Mouse (Mus musculus): ENCODE data around the gene Mapk1.
"Not testable (repeated sequence)": the region's sequence is repeated elsewhere in the genome, so short reads cannot be mapped to it uniquely, and the experiment has no call there.

Mapk1 gene

DNA sequence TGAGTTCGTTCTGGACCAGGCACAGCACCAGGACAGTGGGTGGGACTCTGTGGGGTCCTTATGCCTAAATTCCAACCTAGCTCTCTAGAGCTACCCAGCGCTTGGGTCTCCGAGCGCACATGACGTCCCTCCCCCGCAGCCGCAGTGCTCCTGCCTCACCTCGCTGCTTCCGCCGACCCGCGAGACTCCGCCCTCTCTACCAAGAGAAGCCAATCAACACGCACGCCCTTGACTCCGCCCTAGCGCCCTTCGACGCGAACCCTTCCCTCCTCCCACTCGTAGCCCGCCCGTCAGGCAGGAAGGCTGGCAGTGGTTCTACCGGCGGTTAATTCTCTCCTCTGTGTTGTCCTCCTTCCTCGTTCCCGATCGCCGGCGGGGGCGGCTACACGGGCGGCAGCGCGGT lies at the start of gene Mapk1:
Gene Mapk1, plus strand, starts transcription at position 252 of the 403 bp plus-strand sequence.
- DNase-seq (ENCODE audit: extremely low read depth, low read depth) = peak; percentile 88

DNA sequence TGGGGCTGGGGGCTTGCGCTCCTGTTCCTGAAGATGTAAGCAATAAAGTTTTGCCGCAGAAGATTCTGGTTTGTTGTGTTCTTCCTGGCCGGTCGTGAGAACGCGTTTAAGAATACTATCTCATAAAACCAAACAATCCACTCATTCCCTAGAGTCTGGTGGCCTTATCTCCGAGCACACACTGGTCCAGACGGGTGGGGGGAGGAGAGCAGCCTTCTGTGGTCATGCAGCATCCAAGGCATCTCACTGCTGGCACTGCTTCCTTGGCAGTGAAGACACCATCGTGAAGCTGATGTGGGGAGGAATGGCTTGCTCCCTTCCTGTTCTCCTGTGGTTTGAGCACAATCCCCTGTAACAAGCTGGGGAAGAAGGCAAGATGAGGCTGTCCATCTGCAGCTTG lies 43.6 kb upstream of the Mapk1 start:
- no peak for DNase-seq (ENCODE audit: extremely low read depth, low read depth)

DNA sequence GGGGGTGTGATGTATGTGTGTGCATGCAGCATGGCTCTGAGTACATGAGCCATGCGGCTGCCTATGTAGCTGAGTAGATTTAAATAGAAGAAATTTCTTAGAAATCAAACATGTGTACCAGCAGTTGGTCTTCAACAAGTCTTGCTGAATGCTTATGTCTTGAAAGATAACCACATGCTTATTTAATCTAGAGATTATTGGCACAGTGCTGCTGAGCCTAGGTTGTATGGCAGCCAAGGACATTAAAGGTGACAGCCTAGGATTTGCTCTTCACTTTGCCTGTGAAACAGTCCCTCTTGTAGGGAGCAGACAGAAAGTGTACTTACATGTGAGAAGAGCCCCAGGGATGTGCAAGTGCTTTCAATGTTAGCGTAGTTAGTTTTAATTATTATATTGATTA lies 42.1 kb upstream of the Mapk1 start:
- DNase-seq (ENCODE audit: extremely low read depth, low read depth) = no peak

DNA sequence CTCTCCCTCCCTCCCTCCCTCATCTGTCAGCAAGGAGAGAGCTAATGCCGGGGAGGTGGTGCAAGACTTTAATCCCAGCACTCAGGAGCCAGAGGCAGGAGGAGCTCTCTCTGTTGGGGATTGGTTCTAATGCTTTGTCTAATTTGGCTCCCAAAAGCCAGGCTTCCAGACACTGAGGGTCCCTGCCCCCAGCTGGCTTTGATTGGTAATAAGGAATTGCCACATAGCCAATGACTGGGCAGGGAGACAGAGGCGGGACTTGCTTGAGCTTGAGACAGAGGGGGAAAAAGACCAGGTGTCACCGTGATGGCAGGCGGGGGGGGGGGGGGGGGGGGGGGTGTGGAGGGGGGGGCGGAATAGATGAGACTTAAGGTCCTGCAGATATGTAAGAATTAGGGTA lies 24.6 kb upstream of the Mapk1 start:
- no peak for DNase-seq (ENCODE audit: extremely low read depth, low read depth)

DNA sequence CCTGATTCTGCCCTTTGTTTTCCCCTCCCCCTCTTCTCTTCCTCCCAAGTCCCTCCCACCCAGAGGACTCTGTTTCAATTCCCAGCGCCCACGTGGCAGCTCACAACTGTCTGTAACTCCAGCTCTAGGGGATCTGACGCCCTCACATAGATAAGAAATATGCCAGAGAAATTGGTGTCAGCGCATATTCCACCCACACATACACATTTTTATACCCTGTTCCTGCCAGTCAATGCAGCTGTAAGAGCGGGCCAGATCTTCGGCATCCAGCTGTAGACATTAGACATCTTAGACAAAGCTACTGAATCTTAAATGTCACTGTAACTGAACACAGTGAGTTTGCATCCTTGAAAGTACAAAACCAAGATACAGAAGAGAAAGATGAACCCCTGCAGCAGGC lies 23.3 kb upstream of the Mapk1 start:
- no peak for DNase-seq (ENCODE audit: extremely low read depth, low read depth)

DNA sequence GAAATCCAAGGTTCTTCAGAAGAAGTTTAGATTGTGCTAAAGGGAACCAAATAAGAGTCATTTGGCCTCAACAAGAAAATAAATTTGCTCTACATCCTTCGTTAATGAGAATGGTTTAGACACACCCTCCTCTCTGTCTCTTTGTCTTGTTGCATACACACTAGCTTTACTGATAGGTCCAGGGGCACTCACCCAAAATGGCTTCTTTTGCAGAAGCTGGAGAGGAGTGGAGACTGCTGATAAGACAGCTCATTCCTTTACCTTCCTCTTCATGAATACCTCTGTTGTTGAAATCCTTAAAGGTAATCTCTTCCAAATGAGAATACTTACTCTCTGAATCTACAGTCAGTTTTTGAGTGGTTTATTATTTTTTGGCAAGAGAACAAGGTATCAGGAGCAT lies 18.0 kb upstream of the Mapk1 start:
- peak; percentile 92 for DNase-seq (ENCODE audit: extremely low read depth, low read depth)

DNA sequence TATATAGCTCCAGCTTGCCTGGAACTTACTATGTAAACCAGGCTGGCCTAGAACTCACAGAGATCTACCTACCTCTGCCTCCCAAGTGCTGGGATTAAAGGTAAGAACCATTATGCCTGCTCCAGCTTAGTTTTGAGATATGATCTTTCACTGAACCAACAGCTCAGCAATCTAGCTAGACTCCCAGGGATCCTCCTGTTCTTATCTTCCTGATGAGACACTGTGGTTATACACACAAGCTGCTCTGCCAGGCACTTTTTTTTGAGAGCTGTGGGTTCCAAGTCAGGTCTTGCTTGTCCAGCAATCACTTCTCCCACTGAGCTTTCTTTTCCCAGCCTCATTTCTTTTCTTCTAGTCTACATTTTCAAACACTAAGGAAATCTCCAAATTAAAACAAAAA lies 16.9 kb upstream of the Mapk1 start:
- no peak for DNase-seq (ENCODE audit: extremely low read depth, low read depth)

DNA sequence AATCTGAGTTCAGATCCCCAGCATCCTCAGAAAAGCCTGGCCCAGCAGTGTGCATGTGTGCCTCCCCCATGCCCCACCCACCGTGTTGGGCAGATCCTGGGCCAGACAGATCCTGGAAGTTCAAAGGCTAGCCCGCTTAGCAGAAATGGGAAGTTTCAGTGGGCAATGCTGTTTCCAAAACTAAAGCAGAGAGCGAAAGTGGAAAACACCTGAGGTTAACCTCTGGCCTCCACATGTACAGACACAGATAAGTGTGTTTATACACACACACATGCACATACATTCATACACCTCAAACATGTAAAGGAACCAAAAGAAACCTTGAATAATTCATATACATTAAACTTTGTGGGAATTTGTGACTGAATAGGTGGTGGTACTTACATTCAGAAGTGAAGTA lies 5.1 kb upstream of the Mapk1 start:
- DNase-seq (ENCODE audit: extremely low read depth, low read depth) = no peak

DNA sequence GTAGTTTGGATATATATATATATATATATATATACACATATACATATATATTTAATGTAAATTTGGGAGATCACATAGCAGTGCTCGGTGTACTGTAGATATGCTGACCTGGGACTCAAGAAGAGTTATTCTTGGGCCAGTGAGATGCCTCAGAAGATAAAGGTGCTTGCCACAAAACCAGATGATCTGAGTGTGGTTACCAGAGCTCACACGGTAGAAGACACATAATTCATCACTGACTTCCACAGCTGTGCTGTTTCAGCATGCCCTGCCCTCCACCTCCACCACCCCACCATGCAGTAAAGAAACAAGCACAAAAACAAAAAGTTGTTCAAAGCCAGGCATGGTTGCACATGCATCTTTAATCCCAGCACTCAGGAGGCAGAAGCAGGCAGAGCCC lies 4.4 kb upstream of the Mapk1 start:
- no peak for DNase-seq (ENCODE audit: extremely low read depth, low read depth)

DNA sequence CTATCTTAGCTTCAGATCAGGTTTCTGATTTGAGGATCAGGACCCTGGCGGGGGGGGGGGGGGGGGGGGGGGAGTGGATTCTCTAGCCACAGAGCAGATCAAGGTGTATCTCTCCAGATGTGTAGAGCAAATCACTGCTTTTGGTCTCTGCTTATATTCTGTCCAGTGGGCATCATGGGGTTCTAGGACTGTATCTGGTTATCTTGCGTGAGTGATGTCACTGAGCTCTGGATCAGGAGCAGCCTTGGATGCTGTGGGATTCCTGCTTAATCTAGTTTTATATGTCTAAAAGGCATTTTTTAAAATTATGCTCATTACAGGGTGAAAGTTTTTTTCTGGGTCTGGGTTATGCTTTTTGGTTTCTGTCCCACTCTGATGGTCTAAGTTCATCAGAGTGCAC lies 546 bp upstream of the Mapk1 start:
- no peak for DNase-seq (ENCODE audit: extremely low read depth, low read depth)

DNA sequence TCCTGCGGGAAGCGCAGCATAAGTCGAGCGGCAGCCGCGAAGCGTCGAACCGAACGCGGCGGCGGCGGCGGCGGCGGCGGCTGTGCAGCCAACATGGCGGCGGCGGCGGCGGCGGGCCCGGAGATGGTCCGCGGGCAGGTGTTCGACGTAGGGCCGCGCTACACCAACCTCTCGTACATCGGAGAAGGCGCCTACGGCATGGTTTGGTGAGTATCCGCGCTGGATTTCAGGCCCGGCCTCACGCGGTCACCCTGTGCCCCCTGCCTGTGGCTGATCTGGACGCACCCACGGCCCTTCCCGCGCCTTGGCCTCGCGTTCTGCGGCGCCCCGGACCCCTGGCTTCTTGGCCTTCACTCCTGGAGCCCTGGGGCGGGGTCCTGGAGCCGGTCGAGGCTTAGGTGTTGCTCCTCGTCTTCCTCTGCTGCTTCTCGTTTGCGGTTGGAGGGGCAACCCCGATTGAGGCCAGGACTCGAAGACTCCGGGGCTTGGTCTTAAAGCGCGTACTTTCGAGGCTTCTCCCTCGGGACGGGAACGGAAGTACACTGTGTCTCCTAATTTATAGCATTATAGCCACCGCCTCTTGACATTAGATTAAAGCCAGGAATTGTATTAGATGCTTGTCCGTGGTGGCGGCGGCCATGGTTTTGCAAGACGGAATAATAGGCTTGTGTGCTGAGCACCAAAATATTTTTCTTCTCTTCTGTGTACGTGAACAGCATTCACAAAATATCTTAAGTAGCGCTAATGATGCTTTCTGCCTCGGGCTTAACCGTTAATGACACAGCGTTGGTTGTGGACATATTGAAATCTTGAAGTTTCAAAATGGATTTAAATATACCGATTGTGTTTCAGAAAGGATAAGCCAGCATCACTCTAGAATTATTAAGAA lies 596 bp downstream of the Mapk1 start:
- peak; percentile 61 for DNase-seq (ENCODE audit: extremely low read depth, low read depth)

DNA sequence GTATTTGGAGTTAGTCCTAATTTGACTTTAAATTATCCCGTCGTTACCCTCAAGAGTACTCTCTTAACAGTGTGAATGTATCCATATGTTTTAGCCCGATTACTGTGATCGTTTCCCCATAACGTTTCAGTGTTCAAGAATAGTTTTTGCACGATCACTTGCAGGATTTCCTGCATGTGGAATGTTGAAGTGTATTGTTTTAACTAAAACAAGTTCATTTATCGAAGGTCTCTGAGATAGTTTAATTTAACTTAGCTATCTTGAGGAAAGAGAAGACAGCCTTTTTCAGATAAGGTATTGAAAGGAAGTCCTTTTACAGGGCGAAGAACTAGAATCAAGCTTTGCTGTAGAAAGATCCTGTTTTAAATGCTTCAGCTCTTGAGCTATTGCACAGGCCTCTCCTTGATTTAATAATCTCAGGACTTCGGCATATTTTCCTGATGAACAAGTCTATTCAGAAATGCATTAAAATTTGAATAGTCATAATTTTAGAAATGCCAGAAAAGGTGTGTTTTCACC lies 1.3 kb downstream of the Mapk1 start:
- peak; percentile 39 for DNase-seq (ENCODE audit: extremely low read depth, low read depth)

DNA sequence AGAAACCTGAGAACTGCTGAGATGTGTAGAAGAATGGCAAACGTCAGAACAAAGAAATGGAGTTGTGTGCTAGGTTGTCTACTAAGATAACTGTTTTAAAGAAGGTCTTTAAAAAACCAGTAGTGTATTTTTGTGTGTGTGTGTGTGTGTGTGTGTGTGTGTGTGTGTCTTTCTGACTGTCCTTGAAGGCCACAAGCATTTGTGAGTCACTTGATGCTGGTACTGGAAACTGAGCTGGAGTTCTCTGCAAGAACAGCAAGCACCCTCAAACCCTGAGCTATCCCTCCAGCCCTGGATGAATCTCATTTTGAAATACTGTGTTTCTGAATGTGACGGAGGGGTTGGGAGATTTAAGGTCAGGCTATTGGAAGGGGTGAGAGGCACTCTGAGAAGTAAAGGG lies 4.1 kb downstream of the Mapk1 start:
- no peak for DNase-seq (ENCODE audit: extremely low read depth, low read depth)

DNA sequence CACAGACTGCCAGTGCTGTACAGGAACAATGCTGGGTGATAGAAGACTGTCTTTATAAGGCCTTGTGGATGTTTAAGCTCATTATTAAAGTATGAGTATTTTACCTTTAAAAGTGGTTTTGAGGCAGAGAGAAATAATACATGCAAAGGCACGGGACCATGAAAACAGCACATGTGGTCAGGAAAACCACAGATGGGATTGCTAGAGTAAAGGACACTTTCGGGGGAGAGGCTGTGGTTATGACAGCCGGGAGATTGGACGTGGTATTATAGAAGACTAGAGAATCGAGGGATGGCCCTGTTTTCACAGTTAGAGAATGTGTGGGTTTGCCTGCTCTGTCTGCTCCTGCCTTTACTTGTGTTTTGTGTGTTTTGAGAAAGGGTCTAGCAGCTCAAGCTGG lies 5.7 kb downstream of the Mapk1 start:
- no peak for DNase-seq (ENCODE audit: extremely low read depth, low read depth)

DNA sequence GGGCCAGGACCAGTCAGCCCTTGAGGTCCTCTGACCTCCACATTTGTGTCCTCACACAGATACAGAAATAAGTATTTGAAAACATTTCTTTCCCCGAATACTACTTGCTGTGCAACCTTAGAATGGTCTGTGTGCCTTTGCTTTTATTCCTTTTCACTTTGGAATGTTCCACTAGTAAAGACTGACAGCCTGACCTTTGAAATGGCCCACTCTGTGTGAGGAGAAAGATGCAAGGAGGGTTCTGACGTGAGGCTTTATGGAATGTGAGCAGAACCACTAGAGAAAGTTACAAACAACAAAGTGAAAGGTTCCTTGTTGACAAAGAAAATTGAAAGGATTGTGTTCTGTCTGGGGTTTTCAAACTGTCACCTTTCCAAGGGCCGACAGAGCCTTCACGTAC lies 6.8 kb downstream of the Mapk1 start:
- DNase-seq (ENCODE audit: extremely low read depth, low read depth) = no peak

DNA sequence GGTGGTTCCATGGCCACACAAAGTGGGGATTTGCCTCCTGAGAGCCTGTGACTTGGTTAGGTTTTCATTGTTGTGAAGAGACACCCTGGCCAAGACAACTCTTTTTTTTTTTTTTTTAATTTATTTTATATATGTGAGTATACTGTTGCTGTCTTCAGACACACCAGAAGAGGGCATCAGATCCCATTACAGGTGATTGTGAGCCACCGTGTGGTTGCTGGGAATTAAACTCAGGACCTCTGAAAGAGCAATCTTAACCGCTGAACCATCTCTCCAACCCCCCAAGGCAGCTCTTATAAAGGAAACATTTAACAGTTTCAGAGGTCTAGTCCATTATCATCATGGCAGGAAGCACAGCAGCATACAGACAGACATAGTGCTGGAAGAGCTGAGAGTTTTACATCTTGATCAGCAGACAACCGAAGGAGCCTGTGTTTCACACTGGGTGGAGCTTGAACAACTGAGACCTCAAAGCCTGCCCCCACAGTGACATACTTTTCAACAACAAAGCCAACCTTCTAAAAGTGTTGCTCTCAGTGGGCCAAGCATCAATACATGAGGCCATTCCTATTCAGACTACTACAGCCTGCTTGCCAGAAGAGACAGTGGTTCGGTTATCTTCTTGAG lies 11.4 kb downstream of the Mapk1 start:
- no peak for DNase-seq (ENCODE audit: extremely low read depth, low read depth)

DNA sequence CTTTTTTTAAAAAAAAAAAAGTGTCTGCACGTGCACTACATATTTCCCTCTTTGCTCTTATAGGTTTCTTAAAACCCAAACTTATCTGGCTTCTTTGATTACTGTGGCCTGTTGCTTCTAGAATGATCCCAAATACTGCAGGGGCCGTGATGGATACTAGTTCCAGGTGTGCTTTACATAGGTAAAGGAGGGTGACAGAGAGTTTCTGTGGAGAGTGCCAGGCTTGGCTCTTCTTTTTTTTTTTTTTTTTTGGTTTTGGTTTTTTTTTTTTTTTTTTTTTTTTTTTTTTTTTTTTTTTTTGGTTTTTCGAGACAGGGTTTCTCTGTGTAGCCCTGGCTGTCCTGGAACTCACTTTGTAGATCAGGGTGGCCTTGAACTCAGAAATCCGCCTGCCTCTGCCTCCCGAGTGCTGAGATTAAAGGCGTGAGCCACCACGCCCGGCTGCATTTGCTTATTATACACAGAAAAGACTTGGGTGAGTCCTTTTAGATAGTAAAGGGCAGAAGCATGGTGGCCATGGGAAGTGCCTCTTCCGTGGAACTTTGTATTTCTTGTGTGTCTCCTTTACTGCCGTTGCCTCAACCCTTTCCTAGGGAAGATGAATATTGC lies 13.0 kb downstream of the Mapk1 start:
- not testable (repeated sequence) for DNase-seq (ENCODE audit: extremely low read depth, low read depth)

DNA sequence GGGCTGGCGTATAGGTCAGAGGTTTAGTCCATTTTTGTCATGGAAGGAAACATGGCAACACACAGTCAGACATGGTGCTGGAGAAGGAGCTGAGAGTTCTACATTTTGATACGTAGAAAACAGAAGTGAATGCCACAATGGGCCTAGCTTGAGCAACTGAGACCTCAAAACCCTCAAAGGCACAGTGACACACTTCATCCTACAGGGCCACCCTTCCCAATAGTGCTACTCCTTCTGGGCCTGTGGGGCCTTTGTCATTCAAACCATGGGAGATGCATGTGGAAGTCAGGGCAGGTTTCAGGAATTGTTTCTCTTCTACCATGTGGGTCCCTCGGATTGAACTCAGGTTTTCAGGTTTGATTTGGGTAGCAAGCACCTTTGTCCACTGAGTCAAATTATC lies 17.9 kb downstream of the Mapk1 start:
- no peak for DNase-seq (ENCODE audit: extremely low read depth, low read depth)

DNA sequence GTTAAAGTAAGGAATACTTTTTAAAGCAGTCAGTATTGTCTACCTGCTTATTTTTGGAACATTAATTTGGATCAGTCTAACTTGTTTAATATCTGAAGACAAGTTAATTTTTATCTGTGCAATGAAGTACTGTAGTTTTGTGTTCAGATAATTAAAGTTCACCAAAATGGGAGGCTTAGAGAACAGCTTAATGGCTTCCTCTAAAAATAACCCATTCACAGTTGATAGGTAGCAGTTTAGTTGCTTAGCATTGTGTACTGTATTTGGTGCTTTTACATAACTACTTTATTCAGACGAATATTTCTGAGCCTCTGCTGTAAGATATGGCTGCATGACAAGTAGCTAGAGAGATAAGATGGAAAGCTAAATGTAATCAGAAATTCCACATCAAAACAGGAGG lies 23.9 kb downstream of the Mapk1 start:
- no peak for DNase-seq (ENCODE audit: extremely low read depth, low read depth)

DNA sequence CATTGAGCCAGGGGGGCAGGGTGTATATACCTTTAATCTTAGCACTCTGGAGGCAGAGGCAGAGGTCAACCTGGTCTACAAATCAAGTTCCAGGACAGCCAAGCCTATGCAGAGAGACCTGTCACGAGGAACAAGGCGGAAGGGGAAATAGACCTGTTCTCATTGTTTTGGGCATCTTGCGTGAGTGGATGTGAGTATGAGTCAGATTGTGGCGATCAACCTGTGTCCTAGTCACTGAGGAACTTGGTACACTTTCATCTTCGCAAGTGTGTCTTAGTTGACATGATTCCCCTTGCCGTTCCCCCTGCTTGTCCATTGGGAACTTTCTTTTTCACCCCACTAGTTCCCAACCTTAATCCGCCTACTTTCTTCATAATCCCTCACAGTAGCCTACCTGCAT lies 26.9 kb downstream of the Mapk1 start:
- no peak for DNase-seq (ENCODE audit: extremely low read depth, low read depth)

DNA sequence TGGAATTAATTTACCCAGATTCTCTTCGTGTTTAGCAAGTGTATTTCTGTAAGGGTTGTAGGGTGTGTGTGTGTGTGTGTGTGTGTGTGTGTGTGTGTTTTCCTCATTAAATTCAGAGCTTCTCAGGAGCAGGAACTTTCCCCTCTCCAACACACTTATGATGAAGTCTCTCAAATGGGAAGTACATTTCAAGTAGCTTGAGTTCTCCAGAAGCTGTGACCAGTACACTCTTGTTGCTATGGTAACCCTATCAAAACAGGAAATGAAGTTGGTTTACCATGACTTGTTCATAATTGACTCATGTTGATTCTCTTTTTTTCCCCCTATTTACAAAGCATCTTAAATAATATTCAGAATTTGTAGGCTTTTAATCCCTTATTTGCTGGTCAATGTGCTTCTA lies 29.4 kb downstream of the Mapk1 start:
- peak; percentile 83 for DNase-seq (ENCODE audit: extremely low read depth, low read depth)

DNA sequence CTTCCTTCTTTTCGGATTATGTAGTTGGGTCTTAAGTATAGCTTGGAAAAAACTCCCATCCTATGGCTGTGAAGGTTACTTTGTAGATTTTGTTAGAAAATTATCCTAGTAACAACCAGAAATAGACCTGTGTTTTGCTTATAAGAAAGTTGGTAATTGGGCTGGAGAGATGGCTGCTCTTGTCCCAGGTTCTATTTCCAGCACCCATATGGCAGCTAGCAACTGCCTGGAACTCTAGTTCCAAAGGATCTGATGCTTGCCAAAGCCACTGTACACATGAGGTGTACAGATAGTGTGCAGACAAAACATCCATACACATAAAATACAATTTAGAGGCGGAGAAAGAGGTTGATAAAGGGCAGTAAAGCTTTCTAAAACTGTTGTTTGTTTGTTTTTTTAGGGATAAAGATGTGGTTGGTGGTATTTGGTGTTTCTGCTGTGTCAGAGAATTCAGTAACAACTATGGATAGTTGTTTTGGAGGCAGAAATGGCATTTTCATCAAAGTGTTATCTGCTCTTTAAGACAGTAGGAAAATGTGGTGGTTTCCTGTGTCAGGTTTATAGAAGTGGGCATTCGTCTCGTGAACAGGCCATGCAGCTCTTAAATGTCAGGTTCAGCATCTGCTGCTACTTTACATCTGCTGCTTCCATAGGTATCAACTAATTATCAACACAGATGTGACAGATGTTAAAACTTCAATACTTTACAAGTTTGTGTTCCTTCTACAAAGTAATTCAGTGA lies 32.1 kb downstream of the Mapk1 start:
- no peak for DNase-seq (ENCODE audit: extremely low read depth, low read depth)
